Mouse (Mus musculus): ENCODE measurements around the gene Nmrk2. TPM values are rescaled to one million over a fixed set of nuclear protein-coding genes. Genes with fewer than 3 reads are reported as not detected.

Gene Nmrk2
- polyA plus RNA-seq, 1 experiment, result 0.12 TPM

GRCm38 (mm10) chr10:81200605-81201287, 1.1 kb downstream of the Nmrk2 start:
- Histone ChIP-seq H3K4me3 (ENCODE audit: control insufficient read depth, insufficient read depth, low read length) (no peak overlapping the region), H3K4me1 (replicated peaks; ENCODE audit: control insufficient read depth, insufficient read depth, low read length) (no peaks in the 10 kb centered on the region), H3K36me3 (ENCODE audit: control insufficient read depth, insufficient read depth, low read length) (no peaks in the 10 kb centered on the region), H3K27ac (ENCODE audit: control insufficient read depth, insufficient read depth, low read length) (no peak overlapping the region), H3K27me3 (ENCODE audit: control insufficient read depth, insufficient read depth, low read length) (no peaks in the 10 kb centered on the region)
- no peak for DNase-seq
- 84% methylated on average over 20 of the region's 20 CpGs for WGBS
- TF ChIP-seq CTCF (IDR thresholded peaks at IDR 0.05; ENCODE audit: borderline replicate concordance, control insufficient read depth, extremely low read depth, insufficient read depth, low read length, poor library complexity), result no peak
- TF ChIP-seq POLR2A (IDR thresholded peaks at IDR 0.05; ENCODE audit: control insufficient read depth, extremely low read depth, insufficient read depth, low read length, poor library complexity), result no peak

DNA sequence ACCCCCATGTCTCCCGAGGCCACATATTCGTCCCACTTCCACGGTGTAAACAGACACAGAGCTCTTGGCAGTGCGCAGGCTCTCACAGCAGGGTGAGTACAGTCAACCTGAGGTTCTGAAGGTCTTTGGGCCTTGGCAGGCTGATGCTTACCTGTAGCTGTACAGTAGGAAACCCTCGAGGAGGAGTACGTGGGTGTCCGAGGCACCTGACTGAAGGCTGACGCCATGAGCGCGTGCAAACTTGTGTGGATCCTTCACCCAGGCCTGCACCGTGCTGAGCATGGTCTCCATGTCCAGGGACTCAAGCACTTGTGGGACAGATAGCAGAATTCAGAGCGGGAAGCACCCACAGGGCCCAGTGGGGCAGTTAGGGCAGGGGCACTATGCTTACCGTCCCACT, 1.7 kb downstream of the Nmrk2 start:
- no peaks in the 10 kb centered on the region for H3K36me3 ChIP-seq (ENCODE audit: control insufficient read depth, insufficient read depth, low read length)
- no peak overlapping the region for H3K27ac ChIP-seq (ENCODE audit: control insufficient read depth, insufficient read depth, low read length)
- TF ChIP-seq CTCF (IDR thresholded peaks at IDR 0.05; ENCODE audit: borderline replicate concordance, control insufficient read depth, extremely low read depth, insufficient read depth, low read length, poor library complexity) (no peak), POLR2A (IDR thresholded peaks at IDR 0.05; ENCODE audit: control insufficient read depth, extremely low read depth, insufficient read depth, low read length, poor library complexity) (no peak)
- DNase-seq, result no peak
- H3K4me1 ChIP-seq (replicated peaks; ENCODE audit: control insufficient read depth, insufficient read depth, low read length), result 0 out of 2 replicates have a peak, but pooled peaks cover under 1% of the 10 kb centered on the region
- no peaks in the 10 kb centered on the region for H3K27me3 ChIP-seq (ENCODE audit: control insufficient read depth, insufficient read depth, low read length)
- WGBS, result 90% methylated on average over 13 of the region's 13 CpGs
- H3K4me3 ChIP-seq (ENCODE audit: control insufficient read depth, insufficient read depth, low read length), result no peak overlapping the region

- Histone ChIP-seq H3K27me3 (ENCODE audit: control insufficient read depth, insufficient read depth, low read length) (no peaks in the 10 kb centered on the region), H3K4me1 (replicated peaks; ENCODE audit: control insufficient read depth, insufficient read depth, low read length) (peaks cover 11% of the 10 kb centered on the region), H3K4me3 (ENCODE audit: control insufficient read depth, insufficient read depth, low read length) (no peak overlapping the region), H3K36me3 (ENCODE audit: control insufficient read depth, insufficient read depth, low read length) (no peaks in the 10 kb centered on the region), H3K27ac (ENCODE audit: control insufficient read depth, insufficient read depth, low read length) (no peak overlapping the region)
- no peak for DNase-seq
- 91% methylated on average over 6 of the region's 6 CpGs for WGBS
- no peak for TF ChIP-seq POLR2A (IDR thresholded peaks at IDR 0.05; ENCODE audit: control insufficient read depth, extremely low read depth, insufficient read depth, low read length, poor library complexity)
- TF ChIP-seq CTCF (IDR thresholded peaks at IDR 0.05; ENCODE audit: borderline replicate concordance, control insufficient read depth, extremely low read depth, insufficient read depth, low read length, poor library complexity), result no peak
These were observed 2.9 kb downstream of the Nmrk2 start for GRCm38 (mm10) chr10:81198990-81199389.

- WGBS, result 2% methylated on average over 9 of the region's 9 CpGs
- H3K4me1 ChIP-seq (replicated peaks; ENCODE audit: control insufficient read depth, insufficient read depth, low read length), result peaks cover 16% of the 10 kb centered on the region
- no peaks in the 10 kb centered on the region for H3K27me3 ChIP-seq (ENCODE audit: control insufficient read depth, insufficient read depth, low read length)
- H3K36me3 ChIP-seq (ENCODE audit: control insufficient read depth, insufficient read depth, low read length), result no peaks in the 10 kb centered on the region
- TF ChIP-seq POLR2A (IDR thresholded peaks at IDR 0.05; ENCODE audit: control insufficient read depth, extremely low read depth, insufficient read depth, low read length, poor library complexity), result no peak
- TF ChIP-seq CTCF (IDR thresholded peaks at IDR 0.05; ENCODE audit: borderline replicate concordance, control insufficient read depth, extremely low read depth, insufficient read depth, low read length, poor library complexity), result no peak
- H3K27ac ChIP-seq (ENCODE audit: control insufficient read depth, insufficient read depth, low read length), result no peak overlapping the region
- H3K4me3 ChIP-seq (ENCODE audit: control insufficient read depth, insufficient read depth, low read length), result no peak overlapping the region
- DNase-seq, result peak; percentile 73
These were observed 3.6 kb downstream of the Nmrk2 start for GRCm38 (mm10) chr10:81198230-81198629.

DNA sequence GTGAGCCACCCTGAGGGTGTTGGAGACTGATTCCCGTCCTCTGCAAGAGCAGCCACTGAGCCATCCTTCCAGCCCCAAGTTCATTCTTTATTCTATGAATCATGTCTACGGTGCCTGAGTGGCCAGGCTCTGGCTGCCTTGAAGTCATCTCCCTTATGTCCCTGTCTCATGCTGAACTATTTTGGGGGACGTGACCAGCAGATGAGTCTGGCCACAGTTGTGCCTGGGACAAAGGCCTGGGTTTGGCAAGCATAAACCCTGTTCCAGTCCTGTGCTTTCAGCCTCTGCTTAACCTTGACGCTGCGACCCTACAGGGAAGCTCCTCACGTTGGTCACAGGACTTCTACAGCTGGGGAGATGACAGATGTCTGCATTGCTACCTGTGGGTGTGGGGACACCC, 4.5 kb downstream of the Nmrk2 start:
- 58% methylated on average over 6 of the region's 6 CpGs for WGBS
- no peak overlapping the region for H3K4me3 ChIP-seq (ENCODE audit: control insufficient read depth, insufficient read depth, low read length)
- H3K27ac ChIP-seq (ENCODE audit: control insufficient read depth, insufficient read depth, low read length), result no peak overlapping the region
- H3K36me3 ChIP-seq (ENCODE audit: control insufficient read depth, insufficient read depth, low read length), result no peaks in the 10 kb centered on the region
- TF ChIP-seq POLR2A (IDR thresholded peaks at IDR 0.05; ENCODE audit: control insufficient read depth, extremely low read depth, insufficient read depth, low read length, poor library complexity) (no peak), CTCF (IDR thresholded peaks at IDR 0.05; ENCODE audit: borderline replicate concordance, control insufficient read depth, extremely low read depth, insufficient read depth, low read length, poor library complexity) (no peak)
- no peaks in the 10 kb centered on the region for H3K27me3 ChIP-seq (ENCODE audit: control insufficient read depth, insufficient read depth, low read length)
- DNase-seq, result no peak
- H3K4me1 ChIP-seq (replicated peaks; ENCODE audit: control insufficient read depth, insufficient read depth, low read length), result peaks cover 22% of the 10 kb centered on the region

DNA sequence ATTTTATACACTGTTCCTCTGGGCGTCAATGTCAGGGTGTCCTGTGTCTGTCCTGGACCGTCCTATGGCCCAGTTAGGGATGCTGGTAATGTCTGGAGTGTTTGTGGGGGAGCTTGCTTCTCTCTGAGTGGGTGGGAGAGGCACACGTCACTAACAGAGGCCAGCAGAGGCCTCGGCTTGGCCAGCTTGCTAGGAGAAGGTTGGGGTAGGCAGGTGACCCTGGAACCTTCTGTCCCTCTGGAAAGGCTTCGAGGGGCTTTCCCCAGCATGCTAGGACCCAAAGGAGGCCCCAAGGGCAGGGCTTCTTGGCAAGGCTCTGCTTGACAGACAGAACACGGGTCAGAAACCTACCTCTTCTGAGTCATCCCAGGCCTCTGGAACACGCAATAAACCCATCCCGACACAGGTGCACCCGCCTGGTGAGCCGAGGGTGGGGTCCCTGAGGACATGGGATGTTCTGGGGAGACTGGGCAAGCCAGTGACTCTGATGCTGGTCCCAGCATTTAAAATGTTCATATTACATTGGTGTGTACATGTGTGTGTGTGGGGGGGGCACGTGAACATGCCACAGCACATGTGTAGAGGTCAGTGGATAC, 5.3 kb downstream of the Nmrk2 start:
- H3K4me3 ChIP-seq (ENCODE audit: control insufficient read depth, insufficient read depth, low read length), result no peak overlapping the region
- TF ChIP-seq CTCF (IDR thresholded peaks at IDR 0.05; ENCODE audit: borderline replicate concordance, control insufficient read depth, extremely low read depth, insufficient read depth, low read length, poor library complexity) (no peak), POLR2A (IDR thresholded peaks at IDR 0.05; ENCODE audit: control insufficient read depth, extremely low read depth, insufficient read depth, low read length, poor library complexity) (no peak)
- peaks cover 28% of the 10 kb centered on the region for H3K4me1 ChIP-seq (replicated peaks; ENCODE audit: control insufficient read depth, insufficient read depth, low read length)
- no peaks in the 10 kb centered on the region for H3K36me3 ChIP-seq (ENCODE audit: control insufficient read depth, insufficient read depth, low read length)
- no peak for DNase-seq
- no peaks in the 10 kb centered on the region for H3K27me3 ChIP-seq (ENCODE audit: control insufficient read depth, insufficient read depth, low read length)
- no peak overlapping the region for H3K27ac ChIP-seq (ENCODE audit: control insufficient read depth, insufficient read depth, low read length)
- WGBS, result 84% methylated on average over 11 of the region's 11 CpGs

Data from thymus, adult 2 months (tissue).